Comparison of ENCODE assay signal across 9 mouse cellular contexts in genomic region chr17:28592998-28593397, GRCm38 (mm10). TPM values are rescaled to one million over a fixed set of nuclear protein-coding genes. Genes with fewer than 3 reads are reported as not detected.
DNase-seq lines count a peak whose midpoint lies in the region; ATAC-seq and TF ChIP-seq lines count a peak whose summit lies in the region.
"Had no signal": no experiment of that assay in that cellular context is flagged by ENCODE, and none has a peak within 500 bp of the region (broad histone marks: within the 10 kb centered on the region; RNA-seq: fewer than 3 reads in every experiment).

No protein-coding gene starts in this region.

- H3K27ac ChIP-seq in layer of hippocampus, adult 2 months, result no peak overlapping the region
- H3K27ac ChIP-seq: midbrain, embryonic 12.5 days had no signal

- TF ChIP-seq CTCF in layer of hippocampus, adult 2 months (conservative IDR thresholded peaks at IDR 0.05), result peak; percentile 96

- peak; percentile 76 to 86 for DNase-seq in CD8-positive naive resting alpha-beta T cell, adult 2 months (ENCODE audit: low read depth in 2 of 2, low spot score in 2 of 2)
- DNase-seq in T-cell, adult 2 months (ENCODE audit: low spot score), result peak; percentile 80
- DNase-seq in cerebellum, postnatal 25 days, result peak; percentile 81 to 87
- DNase-seq in layer of hippocampus, adult 2 months (ENCODE audit: low spot score in 2 of 2), result peak; percentile 77 to 83
- DNase-seq in lung, postnatal 14 days, result peak; percentile 79
- DNase-seq in skeletal muscle tissue, adult 2 months (ENCODE audit: low read depth, low spot score), result peak; percentile 32

- ATAC-seq in granulocyte monocyte progenitor cell, adult 5-6 weeks (replicated peaks; ENCODE audit: poor library complexity, severe bottlenecking), result peak; percentile 72
- ATAC-seq in inflammation-experienced regulatory T-cells, adult 6 months, result no peak

- no peak overlapping the region for H3K4me3 ChIP-seq in layer of hippocampus, adult 2 months
- H3K4me3 ChIP-seq: midbrain, embryonic 12.5 days had no signal

RNA-seq across cellular contexts. Expression of gene Lhfpl5, which starts 17.6 kb away (rescaled TPM):
- total RNA-seq in granulocyte monocyte progenitor cell, adult 5-6 weeks (2014; fragmentation: Nextera tagmentation), result not detected in 2 replicates
- total RNA-seq in granulocyte monocyte progenitor cell, adult 5-6 weeks (2017), result not detected in 2 replicates
- 1 to 10 TPM; 3.7 to 5.4 TPM for total RNA-seq in layer of hippocampus, adult 2 months (2021)
- 1 to 10 TPM; 1.0 to 2.0 (median 1.9) TPM for polyA plus RNA-seq in inflammation-experienced regulatory T-cells, adult 6 months (2017; shearing (Covaris generic))

RNA-seq across cellular contexts. Expression of gene Srpk1, which starts 29.5 kb away (rescaled TPM):
- total RNA-seq in granulocyte monocyte progenitor cell, adult 5-6 weeks (2014; fragmentation: Nextera tagmentation), result 125 and 178 TPM in 2 replicates
- total RNA-seq in granulocyte monocyte progenitor cell, adult 5-6 weeks (2017), result 129 and 150 TPM in 2 replicates
- total RNA-seq in layer of hippocampus, adult 2 months (2021), result 10 to 100 TPM; 79.5 to 87.7 TPM
- polyA plus RNA-seq in inflammation-experienced regulatory T-cells, adult 6 months (2017; shearing (Covaris generic)), result 100 to 1,000 TPM; 164 to 225 (median 209) TPM

RNA-seq across cellular contexts. Expression of gene Clps, which starts 32.4 kb away (rescaled TPM):
- total RNA-seq in granulocyte monocyte progenitor cell, adult 5-6 weeks (2014; fragmentation: Nextera tagmentation), result not detected in 2 replicates
- not detected in 2 replicates for total RNA-seq in granulocyte monocyte progenitor cell, adult 5-6 weeks (2017)
- not detected for total RNA-seq in layer of hippocampus, adult 2 months (2021)
- polyA plus RNA-seq in inflammation-experienced regulatory T-cells, adult 6 months (2017; shearing (Covaris generic)), result not detected
- polyA plus RNA-seq: midbrain, embryonic 12.5 days had no signal

RNA-seq across cellular contexts. Expression of gene Clpsl2, which starts 43.8 kb away (rescaled TPM):
- total RNA-seq in granulocyte monocyte progenitor cell, adult 5-6 weeks (2014; fragmentation: Nextera tagmentation), result not detected in 2 replicates
- total RNA-seq in granulocyte monocyte progenitor cell, adult 5-6 weeks (2017), result not detected in 2 replicates
- not detected for total RNA-seq in layer of hippocampus, adult 2 months (2021)
- not detected for polyA plus RNA-seq in inflammation-experienced regulatory T-cells, adult 6 months (2017; shearing (Covaris generic))
- polyA plus RNA-seq: midbrain, embryonic 12.5 days had no signal

Comparison
In these comparisons a context has a peak if more than half of its experiments do, and no peak if none do; other contexts are left out.
1. DNase-seq: peak in every context shown above with its lines; median percentile 84 in cerebellum, postnatal 25 days; 81 in CD8-positive naive resting alpha-beta T cell, adult 2 months; 80 in T-cell, adult 2 months; 80 in layer of hippocampus, adult 2 months; 79 in lung, postnatal 14 days; 32 in skeletal muscle tissue, adult 2 months.
2. RNA of gene Lhfpl5, which starts 17.6 kb away (total RNA-seq): 3.7 to 5.4 TPM in layer of hippocampus, adult 2 months; not detected in granulocyte monocyte progenitor cell, adult 5-6 weeks; every median in the first group is over 4 times any median in the second.